Mouse (Mus musculus): ENCODE results near the gene Ino80d. TPM values are rescaled to one million over a fixed set of nuclear protein-coding genes. Genes with fewer than 3 reads are reported as not detected.
"Not testable (repeated sequence)": the region's sequence is repeated elsewhere in the genome, so short reads cannot be mapped to it uniquely, and the experiment has no call there.

The Ino80d gene
- polyA plus RNA-seq (2015; fragmentation: Nextera tagmentation; extraction: Ambion mirVana), result 10.3 and 12.7 TPM in 2 replicates

DNA sequence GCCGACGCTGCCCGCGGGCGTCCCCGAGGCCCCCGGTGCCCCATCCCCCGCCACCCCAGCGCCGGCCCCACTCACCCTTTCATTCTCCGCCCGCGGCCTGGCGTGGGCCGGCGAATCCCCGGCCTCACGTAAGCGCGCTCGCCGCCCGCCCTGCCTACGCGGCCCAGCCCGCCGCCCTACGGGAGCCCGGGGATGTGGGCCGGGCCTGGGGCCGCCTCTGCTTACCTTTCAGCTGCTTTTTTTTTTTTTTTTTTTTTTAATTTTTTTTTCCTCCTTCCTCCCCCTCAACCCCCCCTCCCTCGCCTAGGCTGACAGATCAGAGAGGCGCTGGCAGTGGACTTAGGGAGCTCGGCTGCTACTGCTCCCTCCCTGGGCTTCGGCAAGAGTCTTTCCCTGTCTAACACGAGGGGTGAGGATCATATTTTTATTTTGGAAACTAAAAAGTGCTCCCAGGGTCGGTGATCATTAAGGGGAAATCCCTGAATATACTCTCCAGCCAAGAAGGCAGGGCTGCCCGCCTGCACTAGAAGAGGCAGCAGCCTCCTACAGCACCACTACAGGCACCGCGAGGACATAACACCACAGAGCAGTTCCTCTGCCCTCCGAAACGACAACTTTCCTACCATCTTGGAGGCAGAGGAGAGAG, at the start of gene Ino80d:
Gene Ino80d, minus strand, starts transcription at position 532 of the 646 bp plus-strand sequence.
- Histone ChIP-seq H3K36me3 (replicated peaks) (no peaks in the 10 kb centered on the region), H3K4me3 (peak within 1 kb of the TSS; percentile 92), H3K27ac (peak within 1 kb of the TSS; percentile 96), H3K4me1 (peaks cover 45% of the 10 kb centered on the region), H3K27me3 (replicated peaks) (no peaks in the 10 kb centered on the region), H3K9ac (peak within 1 kb of the TSS; percentile 96), H3K9me3 (no peaks in the 10 kb centered on the region), H3K4me2 (peak within 1 kb of the TSS; percentile 67)
- ATAC-seq (replicated peaks), result peak; percentile 93
- WGBS, result 1% methylated on average over 38 of the region's 42 CpGs

DNA sequence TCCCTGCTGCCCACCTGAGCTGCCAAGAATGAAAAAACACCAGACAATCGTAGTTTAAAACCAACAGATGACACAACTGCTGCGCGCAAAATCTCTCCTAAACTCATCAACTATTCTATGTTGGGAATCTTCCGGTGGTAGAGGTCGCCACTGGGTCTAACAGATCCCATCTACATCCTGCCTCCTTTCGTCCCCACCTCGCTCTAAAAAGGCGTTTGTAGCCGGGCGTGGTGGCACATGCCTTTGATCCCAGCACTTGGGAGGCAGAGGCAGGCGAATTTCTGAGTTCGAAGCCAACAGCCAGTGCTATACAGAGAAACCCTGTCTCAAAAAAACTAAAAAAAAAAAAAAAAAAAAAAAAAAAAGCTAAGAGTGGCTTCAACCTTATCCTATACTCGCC, 25.8 kb upstream of the Ino80d start:
- H3K4me3 ChIP-seq, result no peak overlapping the region
- ATAC-seq (replicated peaks), result no peak
- no peak overlapping the region for H3K4me2 ChIP-seq
- H3K4me1 ChIP-seq, result no peaks in the 10 kb centered on the region
- H3K9ac ChIP-seq, result no peak overlapping the region
- peaks cover 19% of the 10 kb centered on the region; the same call in 1 of the 2 replicates for H3K36me3 ChIP-seq (replicated peaks)
- no peaks in the 10 kb centered on the region for H3K9me3 ChIP-seq
- no peak overlapping the region for H3K27ac ChIP-seq
- 96% methylated on average over 13 of the region's 13 CpGs for WGBS
- no peaks in the 10 kb centered on the region for H3K27me3 ChIP-seq (replicated peaks)

DNA sequence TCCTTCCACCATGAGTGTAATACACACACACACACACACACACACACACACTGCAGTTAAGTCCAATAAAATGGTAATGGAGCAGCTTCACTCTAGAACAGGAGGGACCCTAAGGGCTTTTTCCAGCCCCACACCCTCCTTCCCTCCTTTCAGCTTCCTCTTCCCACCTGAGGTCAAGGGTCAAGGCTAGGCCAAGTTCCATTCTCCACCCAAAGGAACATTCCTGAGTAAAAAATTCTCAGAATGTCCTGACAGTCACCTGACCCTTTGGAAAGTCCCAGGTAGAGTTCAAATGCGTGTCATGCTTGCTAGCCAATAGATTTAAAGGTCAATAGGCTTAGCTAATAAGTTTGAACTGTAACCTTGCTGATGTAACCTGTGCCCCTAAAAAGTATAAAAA, 24.1 kb upstream of the Ino80d start:
- H3K9me3 ChIP-seq; H3K27ac ChIP-seq; H3K9ac ChIP-seq; ATAC-seq (replicated peaks); H3K4me3 ChIP-seq; H3K4me2 ChIP-seq; H3K4me1 ChIP-seq; H3K27me3 ChIP-seq (replicated peaks): not testable (repeated sequence)
- 98% methylated on average over 1 of the region's 1 CpGs for WGBS
- H3K36me3 ChIP-seq (replicated peaks), result peaks cover 12% of the 10 kb centered on the region; the same call in 1 of the 2 replicates

DNA sequence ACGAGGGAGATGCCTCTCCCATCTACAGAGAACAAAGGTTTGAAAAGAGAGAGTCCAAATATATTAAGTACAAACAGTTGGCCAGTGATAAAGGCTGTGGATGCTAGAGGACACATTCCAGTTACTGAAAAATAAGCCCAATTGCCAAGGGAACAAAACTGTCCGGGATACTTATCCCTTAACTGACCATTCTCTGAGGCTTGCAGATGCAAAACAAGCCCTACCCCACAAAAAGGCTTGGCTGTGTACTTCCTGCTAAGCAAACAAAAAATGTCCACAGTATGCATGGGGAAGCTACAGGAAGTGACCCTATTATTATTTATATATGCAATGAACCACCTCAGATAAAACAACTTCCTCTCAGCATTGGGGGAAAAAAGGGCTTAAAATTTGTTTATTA, 23.5 kb upstream of the Ino80d start:
- no peaks in the 10 kb centered on the region for H3K4me1 ChIP-seq
- no peak overlapping the region for H3K9ac ChIP-seq
- no peak overlapping the region for H3K4me2 ChIP-seq
- peaks cover 9% of the 10 kb centered on the region; the same call in 1 of the 2 replicates for H3K36me3 ChIP-seq (replicated peaks)
- WGBS, result 80% methylated on average over 2 of the region's 2 CpGs
- H3K4me3 ChIP-seq, result no peak overlapping the region
- no peak overlapping the region for H3K27ac ChIP-seq
- no peak for ATAC-seq (replicated peaks)
- H3K9me3 ChIP-seq, result no peaks in the 10 kb centered on the region
- H3K27me3 ChIP-seq (replicated peaks), result no peaks in the 10 kb centered on the region

DNA sequence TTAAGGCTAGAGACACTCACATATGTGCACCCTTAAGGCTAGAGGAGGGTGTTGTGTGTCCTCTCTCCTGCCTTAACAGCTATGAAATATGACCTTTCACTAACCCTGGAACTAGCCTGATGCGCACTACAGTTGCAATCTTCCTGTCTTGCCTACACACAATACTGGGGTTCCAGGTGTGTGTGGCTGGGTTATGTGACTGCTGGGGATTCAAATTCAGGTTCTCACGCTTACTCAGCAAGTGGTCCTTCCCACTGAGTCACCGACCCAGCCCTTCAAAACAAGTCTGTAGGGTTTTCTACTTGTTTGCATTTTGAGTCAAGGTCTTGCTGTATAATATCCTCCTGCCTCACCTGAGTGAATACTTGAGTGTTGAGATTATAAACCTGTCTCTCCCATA, 20.1 kb upstream of the Ino80d start:
- H3K4me1 ChIP-seq, result peaks cover 3% of the 10 kb centered on the region; the same call in 1 of the 2 replicates
- H3K9ac ChIP-seq, result no peak overlapping the region
- H3K9me3 ChIP-seq, result no peaks in the 10 kb centered on the region
- H3K4me3 ChIP-seq, result no peak overlapping the region
- H3K36me3 ChIP-seq (replicated peaks), result peaks cover 9% of the 10 kb centered on the region; the same call in 1 of the 2 replicates
- H3K27me3 ChIP-seq (replicated peaks), result no peaks in the 10 kb centered on the region
- H3K4me2 ChIP-seq, result no peak overlapping the region
- no peak for ATAC-seq (replicated peaks)
- 85% methylated on average over 3 of the region's 3 CpGs for WGBS
- no peak overlapping the region for H3K27ac ChIP-seq

DNA sequence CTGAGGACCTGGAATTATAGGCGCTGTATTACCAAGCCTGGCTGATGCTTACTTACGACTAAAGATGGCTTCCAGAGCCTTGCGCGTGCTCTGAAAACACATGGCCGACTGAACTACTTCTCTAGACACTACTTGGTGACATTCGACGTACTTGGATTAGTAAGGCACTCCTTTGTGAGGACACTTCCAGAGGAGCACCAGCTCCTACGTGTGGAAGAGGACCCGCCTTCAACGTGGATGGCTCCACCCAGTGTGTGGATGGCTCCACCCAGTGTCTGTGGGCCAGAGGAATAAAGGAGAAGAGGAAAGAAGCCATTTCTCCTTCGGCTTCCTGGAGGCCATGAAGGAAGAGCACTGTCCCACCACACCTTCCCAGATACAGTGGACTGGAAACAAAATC, 17.3 kb upstream of the Ino80d start:
- H3K27ac ChIP-seq, result no peak overlapping the region
- H3K4me3 ChIP-seq, result no peak overlapping the region
- no peak overlapping the region for H3K4me2 ChIP-seq
- H3K9ac ChIP-seq, result no peak overlapping the region
- WGBS, result 94% methylated on average over 11 of the region's 11 CpGs
- no peaks in the 10 kb centered on the region for H3K36me3 ChIP-seq (replicated peaks)
- H3K27me3 ChIP-seq (replicated peaks), result no peaks in the 10 kb centered on the region
- ATAC-seq (replicated peaks), result no peak
- no peaks in the 10 kb centered on the region for H3K9me3 ChIP-seq
- H3K4me1 ChIP-seq, result peaks cover 3% of the 10 kb centered on the region

DNA sequence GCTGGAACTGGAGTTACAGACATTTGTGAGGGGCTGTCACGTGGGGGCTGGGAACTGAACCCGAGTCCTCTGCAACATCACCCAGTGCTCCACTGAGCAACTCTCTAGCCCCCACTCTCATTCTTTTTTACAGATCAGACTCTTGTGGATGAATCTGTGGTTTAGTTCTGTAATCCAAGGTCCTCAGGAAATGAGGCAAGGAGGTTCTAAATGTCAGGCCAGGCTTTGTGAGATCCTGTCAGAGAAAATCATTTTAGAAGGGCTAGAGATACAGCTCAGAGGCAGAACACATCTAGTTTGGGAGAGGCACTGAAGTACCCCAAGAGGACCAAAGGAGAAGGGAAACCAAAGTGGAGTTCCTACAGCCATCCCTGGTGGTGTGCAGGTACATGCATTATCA, 16.4 kb upstream of the Ino80d start:
- WGBS, result 90% methylated on average over 2 of the region's 2 CpGs

DNA sequence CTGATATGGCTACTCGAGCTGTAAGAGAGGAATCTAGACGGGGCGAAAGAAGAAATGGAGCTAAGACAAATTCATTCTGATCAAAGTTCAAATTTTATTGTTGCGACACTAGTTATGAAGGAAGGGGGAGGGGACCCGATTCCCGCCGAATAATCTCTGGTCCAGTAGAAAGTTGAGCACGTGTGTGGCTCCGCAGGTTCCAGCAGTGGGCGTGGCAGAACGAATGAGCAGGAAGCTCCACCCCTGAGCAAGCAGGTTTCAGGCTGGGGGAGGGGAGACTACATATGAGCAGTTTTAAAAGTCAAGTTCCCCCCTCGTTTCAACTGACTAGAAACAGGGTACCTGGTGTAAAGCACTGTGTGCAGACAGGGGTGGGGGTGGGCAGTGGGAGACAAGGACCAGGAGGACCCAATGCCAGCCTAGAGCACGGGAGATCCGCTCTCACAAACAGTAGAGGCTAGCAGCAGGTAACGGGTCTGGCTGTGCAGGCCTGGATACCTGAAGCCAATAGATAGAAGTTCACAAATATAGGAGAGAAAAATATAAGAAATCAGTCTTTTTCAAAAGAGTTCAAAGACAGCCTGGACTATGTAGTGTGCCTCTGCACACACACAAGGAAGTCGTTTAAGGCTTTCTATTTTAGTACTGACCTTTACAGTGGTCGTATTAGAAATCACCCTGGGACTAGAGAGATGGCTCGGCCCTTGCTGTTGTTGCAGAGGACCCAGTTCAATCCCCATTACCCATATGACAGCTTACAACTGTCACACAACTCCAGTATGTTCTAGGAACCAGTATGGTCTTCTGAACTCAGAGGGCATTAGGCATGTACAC, 15.6 kb upstream of the Ino80d start:
- no peaks in the 10 kb centered on the region for H3K9me3 ChIP-seq
- peak overlapping the region; percentile 48 for H3K4me2 ChIP-seq
- 24% methylated on average over 18 of the region's 18 CpGs for WGBS
- no peaks in the 10 kb centered on the region for H3K27me3 ChIP-seq (replicated peaks)
- ATAC-seq (replicated peaks), result peak; percentile 70
- peaks cover 3% of the 10 kb centered on the region for H3K4me1 ChIP-seq
- 0 out of 2 replicates have a peak, but pooled peaks cover 4% of the 10 kb centered on the region for H3K36me3 ChIP-seq (replicated peaks)
- peak overlapping the region; percentile 24 for H3K4me3 ChIP-seq
- H3K9ac ChIP-seq, result no peak overlapping the region
- no peak overlapping the region for H3K27ac ChIP-seq

More for the DNA sequence above, 16.4 kb upstream of the Ino80d start:
- Histone ChIP-seq H3K4me3 (no peak overlapping the region), H3K36me3 (replicated peaks) (no peaks in the 10 kb centered on the region), H3K27me3 (replicated peaks) (no peaks in the 10 kb centered on the region), H3K4me2 (no peak overlapping the region), H3K27ac (no peak overlapping the region), H3K9ac (no peak overlapping the region), H3K9me3 (no peaks in the 10 kb centered on the region), H3K4me1 (peaks cover 3% of the 10 kb centered on the region)
- no peak for ATAC-seq (replicated peaks)

DNA sequence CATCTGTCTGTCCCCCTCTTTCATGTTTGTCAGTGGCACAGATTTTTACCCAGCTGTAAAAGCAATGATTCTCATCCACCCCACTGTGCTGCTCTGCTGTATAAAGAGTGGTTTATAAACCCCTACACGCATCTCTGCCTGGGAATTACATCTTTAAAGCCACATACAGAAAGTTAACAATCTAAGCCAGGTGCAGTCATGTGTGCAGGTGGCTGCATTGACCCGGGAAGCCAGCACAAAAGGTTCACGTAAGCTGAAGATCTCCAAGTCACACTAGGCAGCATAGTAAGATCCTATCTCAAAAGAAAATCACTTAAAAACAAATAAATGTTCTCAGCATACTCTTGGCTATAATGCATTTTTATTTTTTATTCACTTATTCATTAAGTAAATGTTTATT, 14.8 kb upstream of the Ino80d start:
- Histone ChIP-seq H3K4me2 (peak overlapping the region; percentile 48; the same call in 1 of the 2 replicates), H3K27ac (no peak overlapping the region)
- 20% methylated on average over 3 of the region's 3 CpGs for WGBS

DNA sequence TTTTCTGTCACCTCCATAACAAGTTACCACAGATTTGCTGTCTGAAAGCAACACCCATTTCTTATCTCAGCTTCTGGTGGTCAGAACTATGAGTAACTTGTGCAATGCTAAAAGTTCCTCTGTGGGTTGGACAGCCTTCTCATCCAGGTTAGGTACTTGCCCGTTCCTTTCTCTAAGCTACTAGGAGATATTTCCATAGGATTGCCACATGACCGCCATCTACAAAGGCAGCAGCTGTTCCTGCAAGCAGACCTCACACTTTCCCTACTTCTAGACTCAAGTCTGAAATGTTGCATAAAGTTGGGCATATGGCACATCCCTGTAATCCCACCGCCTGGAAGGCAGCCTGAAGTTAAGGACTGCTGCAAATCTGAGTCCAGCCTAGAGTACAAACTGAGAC, 11.7 kb upstream of the Ino80d start:
- WGBS, result 90% methylated on average over 3 of the region's 3 CpGs
- Histone ChIP-seq H3K4me1 (peaks cover 3% of the 10 kb centered on the region), H3K4me2 (no peak overlapping the region), H3K9ac (no peak overlapping the region), H3K9me3 (no peaks in the 10 kb centered on the region), H3K4me3 (no peak overlapping the region), H3K36me3 (replicated peaks) (peaks cover 20% of the 10 kb centered on the region; the same call in 1 of the 2 replicates), H3K27ac (no peak overlapping the region), H3K27me3 (replicated peaks) (no peaks in the 10 kb centered on the region)
- no peak for ATAC-seq (replicated peaks)

More for the DNA sequence above, 14.8 kb upstream of the Ino80d start:
- Histone ChIP-seq H3K9me3 (no peaks in the 10 kb centered on the region), H3K4me3 (no peak overlapping the region), H3K27me3 (replicated peaks) (no peaks in the 10 kb centered on the region), H3K36me3 (replicated peaks) (0 out of 2 replicates have a peak, but pooled peaks cover 4% of the 10 kb centered on the region), H3K9ac (no peak overlapping the region), H3K4me1 (peaks cover 3% of the 10 kb centered on the region)
- ATAC-seq (replicated peaks), result no peak

DNA sequence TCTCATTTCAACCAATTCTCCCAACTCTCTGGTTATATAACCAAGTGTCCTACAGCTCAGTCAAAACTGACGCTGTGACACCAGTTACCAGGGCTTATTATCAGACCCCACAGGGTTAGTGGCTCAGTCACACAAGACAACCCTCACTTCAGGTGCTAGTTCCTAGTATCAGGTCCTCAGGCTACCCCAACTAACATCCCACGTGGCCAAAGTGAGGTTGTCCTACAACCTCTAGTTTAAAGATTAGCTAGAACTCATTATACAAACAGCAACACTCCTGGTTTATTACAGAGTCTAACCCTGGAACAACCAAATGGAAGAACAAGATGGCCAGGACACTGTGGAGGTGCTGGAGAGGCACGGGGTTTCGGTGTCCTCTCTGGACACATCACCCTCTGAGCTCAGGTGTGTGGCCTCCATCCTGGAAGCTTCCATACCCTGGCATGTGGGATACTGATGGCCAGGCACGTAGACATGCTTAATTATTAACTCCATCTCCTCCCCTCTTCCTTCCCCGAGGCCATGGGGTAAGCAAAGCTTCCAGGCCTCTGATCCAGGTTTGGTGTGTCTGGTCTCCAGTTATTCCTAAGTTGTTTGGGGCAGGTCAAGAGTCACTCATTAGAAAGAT, 9.5 kb upstream of the Ino80d start:
- Histone ChIP-seq H3K4me1 (no peaks in the 10 kb centered on the region), H3K27me3 (replicated peaks) (no peaks in the 10 kb centered on the region), H3K9ac (no peak overlapping the region), H3K4me3 (no peak overlapping the region), H3K36me3 (replicated peaks) (peaks cover 32% of the 10 kb centered on the region), H3K4me2 (no peak overlapping the region), H3K27ac (no peak overlapping the region), H3K9me3 (no peaks in the 10 kb centered on the region)
- 87% methylated on average over 6 of the region's 6 CpGs for WGBS
- ATAC-seq (replicated peaks), result no peak

DNA sequence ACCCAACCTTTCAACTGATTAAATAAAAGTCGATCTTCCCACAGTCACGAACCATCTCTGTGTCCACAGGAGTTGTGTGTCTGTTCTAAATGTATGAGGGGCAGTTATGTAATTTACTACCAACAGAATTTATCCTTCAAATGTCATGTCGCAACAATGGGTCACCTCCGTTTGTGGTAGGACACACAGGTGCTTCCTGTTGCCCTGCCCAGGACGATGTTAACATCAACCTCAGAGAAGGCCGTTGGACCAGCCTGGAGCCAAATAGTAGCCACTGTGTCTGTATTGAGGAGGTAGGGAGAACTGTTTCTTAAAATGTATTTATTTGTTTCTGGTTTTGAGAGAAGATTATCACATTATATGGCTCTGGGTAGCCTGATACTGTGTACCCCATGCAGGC, 7.5 kb upstream of the Ino80d start:
- whole genome bisulfite sequencing, result 95% methylated on average over 6 of the region's 6 CpGs

More for the DNA sequence above, 7.5 kb upstream of the Ino80d start:
- no peak overlapping the region for H3K27ac ChIP-seq
- ATAC-seq (replicated peaks), result no peak
- H3K36me3 ChIP-seq (replicated peaks), result peaks cover 32% of the 10 kb centered on the region
- H3K4me2 ChIP-seq, result no peak overlapping the region
- peaks cover 2% of the 10 kb centered on the region; the same call in 1 of the 2 replicates for H3K4me1 ChIP-seq
- no peak overlapping the region for H3K9ac ChIP-seq
- no peaks in the 10 kb centered on the region for H3K9me3 ChIP-seq
- no peak overlapping the region for H3K4me3 ChIP-seq
- H3K27me3 ChIP-seq (replicated peaks), result no peaks in the 10 kb centered on the region

Measured in midbrain, embryonic 15.5 days (tissue).